Mouse (Mus musculus) stomach, embryonic 16.5 days (tissue): ENCODE data around the gene 6030498E09Rik. TPM values are rescaled to one million over a fixed set of nuclear protein-coding genes. Genes with fewer than 3 reads are reported as not detected.

Source experiments
- ATAC-seq: fragments of 200-750 bp; cut with Nextera tagmentation; 2 replicates; pipeline ENCODE4 v1.8.0; 2017; ENCODE audit warnings: moderate number of reproducible peaks, moderate TSS enrichment; ENCODE audit not compliant: insufficient read depth, low FRiP score
- H3K27ac ChIP-seq: fragments of 300-500 bp; sonication (generic); 2 replicates; pipeline ENCODE4 v1.5.1; 2014; ENCODE audit warnings: low read length
- H3K27me3 ChIP-seq: fragments of 300-500 bp; sonication (generic); 2 replicates; pipeline ENCODE4 v1.6.1; 2014; ENCODE audit warnings: low read length, control low read depth, mixed read lengths; ENCODE audit not compliant: control insufficient read depth, insufficient read depth
- H3K36me3 ChIP-seq: fragments of 300-500 bp; sonication (generic); 2 replicates; pipeline ENCODE4 v1.6.1; 2014; ENCODE audit warnings: low read length; ENCODE audit not compliant: control insufficient read depth, insufficient read depth
- H3K4me1 ChIP-seq: fragments of 300-500 bp; sonication (generic); 2 replicates; pipeline ENCODE4 v1.6.1; 2014; ENCODE audit warnings: low read length, control low read depth, mixed read lengths; ENCODE audit not compliant: control insufficient read depth, insufficient read depth
- H3K4me2 ChIP-seq: fragments of 300-500 bp; sonication (generic); 2 replicates; pipeline ENCODE4 v1.6.1; 2014; ENCODE audit warnings: low read depth, low read length, mixed read lengths
- H3K4me3 ChIP-seq: fragments of 300-500 bp; sonication (generic); replicated peaks from 2 replicates; pipeline ENCODE4 v1.5.1; 2014; ENCODE audit warnings: mild to moderate bottlenecking, low read length
- H3K9ac ChIP-seq: fragments of 300-500 bp; sonication (generic); 2 replicates; pipeline ENCODE4 v1.6.1; 2014; ENCODE audit warnings: low read length
- H3K9me3 ChIP-seq: fragments of 300-500 bp; sonication (generic); replicated peaks from 2 replicates; pipeline ENCODE4 v1.6.1; 2016; ENCODE audit warnings: low read length, control low read depth; ENCODE audit not compliant: control insufficient read depth
- WGBS: fragments of 180-500 bp; shearing (Covaris S2); extraction: QIAGEN DNeasy Blood & Tissue Kit; methylation state at CpG from one replicate; pipeline ENCODE4 v1.1.7; 2014; 5-methylcytosine and 5-hydroxymethylcytosine counted together
- microRNA-seq: library from miRNA; unstranded; fragments of <30 nt; microRNA quantifications from one replicate; pipeline ENCODE4, GENCODE M21; 2016
- polyA plus RNA-seq: library from polyadenylated mRNA; unstranded; fragments of >200 nt; fragmentation: Nextera tagmentation; extraction: Ambion mirVana; gene quantifications from 2 replicates; pipeline ENCODE4 v1.2.1, GENCODE M21; 2015

6030498E09Rik gene
- polyA plus RNA-seq, 1 experiment from 2014 or later, result not detected

GRCm38 (mm10) chrX:38816841-38817240 lies 44.4 kb downstream of the 6030498E09Rik start:
- 52% methylated on average over 3 of the region's 3 CpGs for WGBS
- no peaks in the 10 kb centered on the region for H3K36me3 ChIP-seq
- H3K4me2 ChIP-seq, result no peak overlapping the region
- H3K27ac ChIP-seq, result no peak overlapping the region
- H3K9me3 ChIP-seq, result no peaks in the 10 kb centered on the region
- H3K9ac ChIP-seq, result no peak overlapping the region
- H3K4me3 ChIP-seq, result no peak overlapping the region
- no peaks in the 10 kb centered on the region for H3K4me1 ChIP-seq
- no peak for ATAC-seq
- no peaks in the 10 kb centered on the region for H3K27me3 ChIP-seq

GRCm38 (mm10) chrX:38958571-38958970 lies 186.1 kb downstream of the 6030498E09Rik start:
- Histone ChIP-seq H3K27ac (no peak overlapping the region), H3K9me3 (no peaks in the 10 kb centered on the region), H3K36me3 (no peaks in the 10 kb centered on the region), H3K27me3 (no peaks in the 10 kb centered on the region), H3K4me2 (no peak overlapping the region), H3K9ac (no peak overlapping the region), H3K4me1 (no peaks in the 10 kb centered on the region), H3K4me3 (no peak overlapping the region)
- ATAC-seq, result no peak
- WGBS, result 92% methylated on average over 1 of the region's 1 CpGs

- H3K4me3 ChIP-seq, result no peak overlapping the region
- no peaks in the 10 kb centered on the region for H3K27me3 ChIP-seq
- H3K4me1 ChIP-seq, result no peaks in the 10 kb centered on the region
- no peaks in the 10 kb centered on the region for H3K36me3 ChIP-seq
- no peak overlapping the region for H3K9ac ChIP-seq
- H3K27ac ChIP-seq, result no peak overlapping the region
- H3K9me3 ChIP-seq, result no peaks in the 10 kb centered on the region
- no peak overlapping the region for H3K4me2 ChIP-seq
- peak; percentile 44; the same call in 1 of the 2 replicates for ATAC-seq
- WGBS, result 60% methylated on average over 5 of the region's 5 CpGs
Measured at GRCm38 (mm10) chrX:38996265-38996664, 223.8 kb downstream of the 6030498E09Rik start.

Small RNAs within 50 kb of the gene (microRNA-seq; reads per million reads assigned to microRNA genes)
- not detected for gene Gm25642

Other genes with a start within 250 kb of the 6030498E09Rik start
- 19.4 and 23.4 TPM in 2 replicates for gene Cul4b, start 196.5 kb upstream of the 6030498E09Rik start, polyA plus RNA-seq
- 93.6 and 96.1 TPM in 2 replicates for gene Mcts1, start 172.1 kb upstream of the 6030498E09Rik start, polyA plus RNA-seq
- gene C1galt1c1, start 137.6 kb upstream of the 6030498E09Rik start, polyA plus RNA-seq, result 43.7 and 48.3 TPM in 2 replicates